Mouse (Mus musculus): ENCODE data around the gene Oas3. TPM values are rescaled to one million over a fixed set of nuclear protein-coding genes. Genes with fewer than 3 reads are reported as not detected.
A peak's percentile ranks its signal among the peaks of the same experiment; 100 is the strongest.
"Not testable (repeated sequence)": the region's sequence is repeated elsewhere in the genome, so short reads cannot be mapped to it uniquely, and the experiment has no call there.

Oas3 gene
- 3.4 and 4.7 TPM in 2 replicates for polyA plus RNA-seq (2012; ENCODE audit: insufficient read depth, low replicate concordance)

DNA sequence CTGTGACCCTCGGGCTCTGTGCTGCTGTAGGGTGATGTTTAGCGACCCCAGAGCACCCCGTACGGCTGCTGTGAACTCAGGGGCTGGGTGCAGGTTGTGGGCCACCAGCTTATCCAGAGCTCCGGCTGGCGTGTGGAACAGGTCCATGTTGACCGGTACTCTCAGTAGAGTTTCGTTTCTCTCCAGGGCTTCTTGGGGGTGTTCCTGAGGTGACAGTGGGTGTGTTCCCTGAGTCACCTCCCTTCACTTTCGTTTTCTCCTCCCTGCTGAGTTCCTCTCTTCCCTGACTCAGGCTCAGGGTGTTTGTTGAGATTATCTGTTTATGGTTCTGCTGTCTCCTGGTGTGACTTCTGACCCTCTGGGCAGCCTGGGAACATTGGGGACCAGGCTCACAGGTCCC is at the start of gene Oas3:
Gene Oas3, minus strand, starts transcription at position 184 of the 400 bp plus-strand sequence.
- peaks cover 65% of the 10 kb centered on the region for H3K4me1 ChIP-seq
- H3K36me3 ChIP-seq (replicated peaks; ENCODE audit: low read length) = no peaks in the 10 kb centered on the region
- TF ChIP-seq GATA1 (IDR thresholded peaks at IDR 0.05; ENCODE audit: borderline replicate concordance, low read length) (no peak), FLI1 (IDR thresholded peaks at IDR 0.05; ENCODE audit: low read length) (no peak)
- H3K4me3 ChIP-seq (replicated peaks) = peak within 1 kb of the TSS; percentile 81
- H3K9me3 ChIP-seq = peaks cover 4% of the 10 kb centered on the region; the same call in 1 of the 2 replicates
- H3K27me3 ChIP-seq (replicated peaks) = peaks cover 79% of the 10 kb centered on the region

DNA sequence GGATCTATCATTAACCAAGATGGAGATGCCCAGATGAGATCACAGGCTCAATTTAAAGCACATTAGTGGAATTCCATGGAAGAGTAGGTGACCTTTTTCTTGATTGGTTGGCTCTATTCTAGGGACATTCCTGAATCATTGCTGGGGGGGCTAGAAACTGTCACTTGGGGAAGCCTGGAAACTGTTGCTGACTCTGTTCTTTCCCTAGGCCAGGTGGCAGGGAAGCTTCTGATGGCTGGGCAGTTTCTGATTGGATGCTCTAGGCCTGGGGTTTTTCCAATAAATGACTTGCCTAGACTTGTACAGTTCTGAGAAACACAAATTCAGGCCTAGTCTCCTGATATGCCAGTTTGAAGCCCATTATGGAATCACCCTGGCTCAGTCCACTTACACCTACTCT is 41.5 kb upstream of the Oas3 start:
- peaks cover 7% of the 10 kb centered on the region for H3K4me1 ChIP-seq
- H3K4me3 ChIP-seq (replicated peaks) = no peak overlapping the region
- TF ChIP-seq FLI1 (IDR thresholded peaks at IDR 0.05; ENCODE audit: low read length) (no peak), GATA1 (IDR thresholded peaks at IDR 0.05; ENCODE audit: borderline replicate concordance, low read length) (no peak)
- H3K36me3 ChIP-seq (replicated peaks; ENCODE audit: low read length) = peaks cover 79% of the 10 kb centered on the region
- no peaks in the 10 kb centered on the region for H3K27me3 ChIP-seq (replicated peaks)
- peaks cover 13% of the 10 kb centered on the region for H3K9me3 ChIP-seq

GRCm38 (mm10) chr5:120815949-120816348 is 38.5 kb upstream of the Oas3 start:
- H3K4me1 ChIP-seq = peaks cover 32% of the 10 kb centered on the region
- TF ChIP-seq FLI1 (IDR thresholded peaks at IDR 0.05; ENCODE audit: low read length) (no peak), GATA1 (IDR thresholded peaks at IDR 0.05; ENCODE audit: borderline replicate concordance, low read length) (no peak)
- no peak overlapping the region for H3K4me3 ChIP-seq (replicated peaks)
- H3K27me3 ChIP-seq (replicated peaks) = no peaks in the 10 kb centered on the region
- H3K36me3 ChIP-seq (replicated peaks; ENCODE audit: low read length) = peaks cover 56% of the 10 kb centered on the region
- H3K9me3 ChIP-seq = peaks cover 13% of the 10 kb centered on the region

DNA sequence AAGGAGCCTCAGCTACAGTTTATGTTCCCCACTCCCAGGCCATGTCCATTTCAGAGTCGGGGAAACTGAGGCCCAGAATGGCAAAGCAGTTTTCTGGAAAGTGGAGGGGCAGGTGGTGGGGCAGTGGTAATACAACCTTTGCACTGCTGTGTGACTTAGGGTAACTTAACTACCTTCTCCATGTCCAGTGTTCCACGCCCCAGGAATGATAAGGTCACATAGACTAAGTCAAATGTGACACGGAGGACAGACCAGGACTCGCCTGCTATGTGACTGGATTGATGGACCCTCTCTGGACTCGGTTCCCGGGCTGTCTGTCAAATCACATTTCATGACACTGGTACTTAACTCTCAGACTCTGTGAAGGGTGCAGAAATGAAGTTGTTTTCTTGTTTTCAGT is 35.6 kb upstream of the Oas3 start:
- H3K36me3 ChIP-seq (replicated peaks; ENCODE audit: low read length) = peaks cover 34% of the 10 kb centered on the region

GRCm38 (mm10) chr5:120811951-120812819 is 34.7 kb upstream of the Oas3 start, which contains the start of gene Oas1c:
Gene Oas1c, minus strand, starts transcription at chr5:120812514.
- peak within 1 kb of the TSS; percentile 95 for H3K4me3 ChIP-seq (replicated peaks)
- H3K27me3 ChIP-seq (replicated peaks) = no peaks in the 10 kb centered on the region
- peaks cover 48% of the 10 kb centered on the region for H3K4me1 ChIP-seq
- H3K9me3 ChIP-seq = no peaks in the 10 kb centered on the region
- no peak for TF ChIP-seq GATA1 (IDR thresholded peaks at IDR 0.05; ENCODE audit: borderline replicate concordance, low read length)
- TF ChIP-seq FLI1 (IDR thresholded peaks at IDR 0.05; ENCODE audit: low read length) = no peak
- peaks cover 28% of the 10 kb centered on the region for H3K36me3 ChIP-seq (replicated peaks; ENCODE audit: low read length)

More for the DNA sequence above, 35.6 kb upstream of the Oas3 start:
- peak overlapping the region; percentile 95 for H3K4me3 ChIP-seq (replicated peaks)
- peaks cover 48% of the 10 kb centered on the region for H3K4me1 ChIP-seq
- no peaks in the 10 kb centered on the region for H3K9me3 ChIP-seq
- TF ChIP-seq FLI1 (IDR thresholded peaks at IDR 0.05; ENCODE audit: low read length) (no peak), GATA1 (IDR thresholded peaks at IDR 0.05; ENCODE audit: borderline replicate concordance, low read length) (no peak)
- no peaks in the 10 kb centered on the region for H3K27me3 ChIP-seq (replicated peaks)

DNA sequence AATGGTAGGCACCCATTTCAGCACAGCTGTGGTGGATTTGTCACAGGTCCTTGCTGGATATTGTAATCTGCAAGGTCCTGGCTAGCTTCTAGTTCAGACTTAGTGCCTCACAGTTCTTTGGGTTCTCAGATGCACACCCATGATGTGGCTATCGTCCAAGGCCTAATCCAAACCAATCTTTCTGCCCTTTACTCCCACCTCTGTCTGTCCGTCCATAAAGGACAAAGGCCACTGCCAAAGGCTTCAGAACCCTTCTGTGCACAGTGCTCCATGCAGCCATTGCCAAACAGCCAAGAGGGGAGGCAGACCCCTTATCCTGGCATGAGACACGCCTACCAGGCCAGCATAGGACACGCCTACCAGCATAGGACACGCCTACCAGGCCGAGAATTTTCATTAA is 31.7 kb upstream of the Oas3 start:
- H3K27me3 ChIP-seq (replicated peaks) = peaks cover 13% of the 10 kb centered on the region
- no peak overlapping the region for H3K4me3 ChIP-seq (replicated peaks)
- H3K36me3 ChIP-seq (replicated peaks; ENCODE audit: low read length) = peaks cover 2% of the 10 kb centered on the region
- TF ChIP-seq FLI1 (IDR thresholded peaks at IDR 0.05; ENCODE audit: low read length) (no peak), GATA1 (IDR thresholded peaks at IDR 0.05; ENCODE audit: borderline replicate concordance, low read length) (no peak)
- H3K9me3 ChIP-seq = no peaks in the 10 kb centered on the region
- H3K4me1 ChIP-seq = peaks cover 41% of the 10 kb centered on the region

DNA sequence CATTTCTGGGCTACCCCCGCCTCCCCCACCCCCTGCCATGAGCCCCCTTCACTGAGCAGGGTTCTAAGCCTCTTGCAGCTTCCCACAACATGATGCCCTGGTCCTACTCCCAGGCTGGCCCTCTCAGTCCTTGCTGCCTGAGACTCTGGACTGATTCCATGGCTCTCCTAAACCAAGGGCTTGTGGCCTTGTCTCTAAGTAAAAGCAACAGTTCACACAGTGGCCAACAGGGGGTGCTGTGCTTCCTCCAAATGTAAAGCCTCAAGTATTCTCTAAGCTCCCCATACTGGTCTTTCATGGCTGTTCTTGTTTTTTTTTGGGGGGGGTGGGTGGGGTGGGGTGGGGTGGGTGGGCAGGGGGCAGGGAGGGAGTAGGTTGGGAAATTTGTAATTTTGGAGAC is 29.0 kb upstream of the Oas3 start:
- Histone ChIP-seq H3K27me3 (replicated peaks) (peaks cover 30% of the 10 kb centered on the region), H3K36me3 (replicated peaks; ENCODE audit: low read length) (no peaks in the 10 kb centered on the region), H3K4me3 (replicated peaks) (no peak overlapping the region), H3K4me1 (peaks cover 19% of the 10 kb centered on the region), H3K9me3 (no peaks in the 10 kb centered on the region)
- TF ChIP-seq GATA1 (IDR thresholded peaks at IDR 0.05; ENCODE audit: borderline replicate concordance, low read length) (no peak), FLI1 (IDR thresholded peaks at IDR 0.05; ENCODE audit: low read length) (no peak)

- H3K4me3 ChIP-seq (replicated peaks) = no peak overlapping the region
- TF ChIP-seq GATA1 (IDR thresholded peaks at IDR 0.05; ENCODE audit: borderline replicate concordance, low read length) (no peak), FLI1 (IDR thresholded peaks at IDR 0.05; ENCODE audit: low read length) (no peak)
- peaks cover 46% of the 10 kb centered on the region for H3K27me3 ChIP-seq (replicated peaks)
- peaks cover 6% of the 10 kb centered on the region; the same call in 1 of the 2 replicates for H3K4me1 ChIP-seq
- H3K36me3 ChIP-seq (replicated peaks; ENCODE audit: low read length) = no peaks in the 10 kb centered on the region
- H3K9me3 ChIP-seq = no peaks in the 10 kb centered on the region
Measured at GRCm38 (mm10) chr5:120803596-120803995, 26.1 kb upstream of the Oas3 start.

- H3K9me3 ChIP-seq; H3K4me1 ChIP-seq; H3K4me3 ChIP-seq (replicated peaks); H3K36me3 ChIP-seq (replicated peaks; ENCODE audit: low read length): not testable (repeated sequence)
- peaks cover 53% of the 10 kb centered on the region for H3K27me3 ChIP-seq (replicated peaks)
Measured at GRCm38 (mm10) chr5:120798943-120799342, 21.5 kb upstream of the Oas3 start.

DNA sequence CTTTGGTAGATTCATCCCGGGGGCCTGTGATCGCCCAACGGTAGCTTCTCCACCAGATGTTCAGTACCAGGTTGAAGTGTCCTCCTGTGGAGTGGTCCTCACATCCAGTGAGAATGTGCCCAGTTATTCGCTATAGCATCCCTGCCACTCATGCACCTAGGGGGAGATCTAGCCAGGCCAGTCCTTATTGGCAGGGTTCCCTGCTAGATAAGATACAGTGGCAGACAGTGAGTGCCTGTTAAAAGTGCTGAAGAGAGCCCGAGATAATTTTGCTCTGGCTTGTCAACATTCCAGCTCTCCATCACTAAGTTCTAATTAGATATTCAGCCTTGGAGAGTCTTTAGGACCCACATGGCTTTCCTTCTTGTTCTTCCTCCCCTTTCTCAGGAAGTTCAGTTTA is 20.7 kb upstream of the Oas3 start:
- H3K4me3 ChIP-seq (replicated peaks); H3K36me3 ChIP-seq (replicated peaks; ENCODE audit: low read length); H3K9me3 ChIP-seq; H3K4me1 ChIP-seq: not testable (repeated sequence)
- H3K27me3 ChIP-seq (replicated peaks) = peaks cover 50% of the 10 kb centered on the region

GRCm38 (mm10) chr5:120795480-120796034 is 18.1 kb upstream of the Oas3 start, which contains the start of gene Oas1e:
Gene Oas1e, minus strand, starts transcription at chr5:120795530.
- H3K9me3 ChIP-seq; H3K4me1 ChIP-seq; H3K36me3 ChIP-seq (replicated peaks; ENCODE audit: low read length); H3K4me3 ChIP-seq (replicated peaks): not testable (repeated sequence)
- peaks cover 52% of the 10 kb centered on the region for H3K27me3 ChIP-seq (replicated peaks)
